Mouse (Mus musculus): ENCODE results near the gene Ly6g6e.

DNA sequence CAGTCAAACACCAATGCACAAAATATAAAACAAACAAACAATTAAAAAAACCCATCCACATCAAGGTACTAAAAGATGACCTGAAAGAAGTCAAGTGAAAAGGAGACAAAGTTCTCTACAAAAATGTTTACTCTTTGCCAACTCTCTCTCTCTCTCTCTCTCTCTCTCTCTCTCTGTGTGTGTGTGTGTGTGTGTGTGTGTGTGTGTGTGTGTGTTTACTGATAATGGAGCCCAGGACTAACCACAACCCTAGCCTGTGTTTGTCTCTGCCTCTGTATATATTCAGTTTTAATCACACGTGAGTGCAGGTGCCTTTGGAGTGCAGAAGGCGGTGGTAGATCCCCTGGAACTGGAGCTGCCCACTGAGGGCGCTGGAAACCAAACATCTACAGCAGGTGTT lies 19.6 kb upstream of the Ly6g6e start:
- TF ChIP-seq CTCF (IDR thresholded peaks at IDR 0.05; ENCODE audit: borderline replicate concordance, extremely low read depth, insufficient read depth, insufficient read length) (no peak), POLR2A (IDR thresholded peaks at IDR 0.05; ENCODE audit: borderline replicate concordance, extremely low read depth, insufficient read depth, insufficient read length, poor library complexity, severe bottlenecking) (no peak)

Data from brain, embryonic 14.5 days (tissue).